Mouse (Mus musculus) cerebellum, adult 2 months (tissue): ENCODE measurements around the gene Iqgap2.

Experiments used
- CTCF ChIP-seq: fragments of 200-500 bp; IDR thresholded peaks from 2 replicates; pipeline ENCODE4 v1.5.1; 2011; ENCODE audit warnings: low read depth, mild to moderate bottlenecking, control low read depth, low read length, moderate library complexity, borderline replicate concordance; ENCODE audit not compliant: insufficient read depth
- POLR2A ChIP-seq: fragments of 200-500 bp; IDR thresholded peaks from 2 replicates; pipeline ENCODE4 v1.6.1; 2011; ENCODE audit warnings: low read length, control low read depth, borderline replicate concordance; ENCODE audit not compliant: insufficient read depth

DNA sequence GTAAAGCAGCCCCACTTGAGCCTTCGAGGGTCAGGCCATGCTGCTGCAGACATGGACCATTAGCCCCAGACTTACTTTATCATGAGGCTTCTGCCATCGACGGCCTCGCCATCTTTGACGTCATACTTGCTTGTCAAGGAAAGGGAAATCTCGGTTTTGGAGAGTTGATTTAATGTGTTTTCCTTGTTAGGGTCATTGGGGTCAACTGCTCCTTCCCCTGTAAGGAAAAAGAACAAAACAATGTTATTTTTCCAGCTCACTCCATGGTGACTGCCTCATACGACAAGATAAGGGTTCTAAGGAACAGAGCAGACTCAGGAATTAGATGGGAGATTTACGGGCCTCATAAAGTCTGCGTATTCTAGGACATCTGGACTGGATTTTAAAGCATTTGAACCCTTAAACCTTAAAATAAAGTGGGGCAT lies 245.0 kb downstream of the Iqgap2 start:
- TF ChIP-seq CTCF (no peak), POLR2A (no peak)
